Mouse (Mus musculus): ENCODE results near the gene Psmd11. TPM values are rescaled to one million over a fixed set of nuclear protein-coding genes. Genes with fewer than 3 reads are reported as not detected.
"Not testable (repeated sequence)": the region's sequence is repeated elsewhere in the genome, so short reads cannot be mapped to it uniquely, and the experiment has no call there.

Gene Psmd11
- polyA plus RNA-seq, 1 experiment from 2014 or later: 293 TPM

DNA sequence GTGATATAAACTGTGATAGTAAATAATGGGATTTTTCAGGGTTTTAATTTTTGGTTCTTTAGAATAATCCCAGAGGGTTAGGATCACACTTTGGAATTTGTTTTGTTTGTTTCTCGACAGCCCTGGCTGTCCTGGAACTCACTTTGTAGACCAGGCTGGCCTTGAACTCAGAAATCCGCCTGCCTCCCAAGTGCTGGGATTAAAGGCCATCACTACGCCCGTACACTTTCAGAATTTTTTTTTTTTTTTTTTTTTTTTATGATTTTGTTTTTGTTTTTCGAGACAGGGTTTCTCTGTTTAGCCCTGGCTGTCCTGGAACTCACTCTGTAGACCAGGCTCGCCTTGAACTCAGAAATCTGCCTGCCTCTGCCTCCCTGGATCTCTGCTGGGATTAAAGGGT lies 20.5 kb upstream of the Psmd11 start:
- not testable (repeated sequence) for H3K9ac ChIP-seq; ATAC-seq (ENCODE audit: low read depth); H3K4me1 ChIP-seq (replicated peaks); H3K4me3 ChIP-seq; H3K27ac ChIP-seq (replicated peaks); H3K27me3 ChIP-seq; H3K4me2 ChIP-seq; H3K9me3 ChIP-seq
- 99% methylated on average over 6 of the region's 6 CpGs for WGBS
- H3K36me3 ChIP-seq: peaks cover 73% of the 10 kb centered on the region

GRCm38 (mm10) chr11:80410377-80410776 lies 18.0 kb upstream of the Psmd11 start:
- no peak overlapping the region for H3K9ac ChIP-seq
- WGBS: 90% methylated on average over 2 of the region's 2 CpGs
- no peak overlapping the region for H3K4me2 ChIP-seq
- ATAC-seq (ENCODE audit: low read depth): no peak
- no peaks in the 10 kb centered on the region for H3K9me3 ChIP-seq
- H3K4me3 ChIP-seq: no peak overlapping the region
- H3K27me3 ChIP-seq: no peaks in the 10 kb centered on the region
- no peaks in the 10 kb centered on the region for H3K4me1 ChIP-seq (replicated peaks)
- H3K27ac ChIP-seq (replicated peaks): no peak overlapping the region
- H3K36me3 ChIP-seq: peaks cover 72% of the 10 kb centered on the region

GRCm38 (mm10) chr11:80417085-80417484 lies 11.3 kb upstream of the Psmd11 start:
- Histone ChIP-seq H3K27me3 (no peaks in the 10 kb centered on the region), H3K4me3 (no peak overlapping the region), H3K27ac (replicated peaks) (no peak overlapping the region), H3K9ac (no peak overlapping the region), H3K36me3 (peaks cover 32% of the 10 kb centered on the region), H3K4me1 (replicated peaks) (no peaks in the 10 kb centered on the region), H3K9me3 (peaks cover 11% of the 10 kb centered on the region; the same call in 1 of the 2 replicates), H3K4me2 (no peak overlapping the region)
- 93% methylated on average over 5 of the region's 5 CpGs for WGBS
- ATAC-seq (ENCODE audit: low read depth): no peak

GRCm38 (mm10) chr11:80419743-80420142 lies 8.7 kb upstream of the Psmd11 start:
- H3K27ac ChIP-seq (replicated peaks): no peak overlapping the region
- peaks cover 11% of the 10 kb centered on the region; the same call in 1 of the 2 replicates for H3K9me3 ChIP-seq
- no peak for ATAC-seq (ENCODE audit: low read depth)
- H3K4me1 ChIP-seq (replicated peaks): no peaks in the 10 kb centered on the region
- no peak overlapping the region for H3K4me3 ChIP-seq
- H3K36me3 ChIP-seq: peaks cover 23% of the 10 kb centered on the region
- no peak overlapping the region for H3K4me2 ChIP-seq
- H3K27me3 ChIP-seq: no peaks in the 10 kb centered on the region
- H3K9ac ChIP-seq: no peak overlapping the region
- WGBS: 84% methylated on average over 1 of the region's 1 CpGs

GRCm38 (mm10) chr11:80420202-80420984 lies 8.0 kb upstream of the Psmd11 start:
- Histone ChIP-seq H3K4me1 (replicated peaks) (no peaks in the 10 kb centered on the region), H3K27ac (replicated peaks) (no peak overlapping the region), H3K4me2 (no peak overlapping the region), H3K9ac (no peak overlapping the region), H3K36me3 (peaks cover 16% of the 10 kb centered on the region), H3K4me3 (no peak overlapping the region), H3K27me3 (no peaks in the 10 kb centered on the region), H3K9me3 (peaks cover 11% of the 10 kb centered on the region; the same call in 1 of the 2 replicates)
- no peak for ATAC-seq (ENCODE audit: low read depth)
- 69% methylated on average over 2 of the region's 2 CpGs for WGBS

GRCm38 (mm10) chr11:80421421-80422047 lies 6.9 kb upstream of the Psmd11 start:
- H3K27ac ChIP-seq (replicated peaks): no peak overlapping the region
- no peaks in the 10 kb centered on the region for H3K4me1 ChIP-seq (replicated peaks)
- peaks cover 9% of the 10 kb centered on the region for H3K36me3 ChIP-seq
- no peaks in the 10 kb centered on the region for H3K27me3 ChIP-seq
- no peak overlapping the region for H3K9ac ChIP-seq
- no peak for ATAC-seq (ENCODE audit: low read depth)
- 87% methylated on average over 7 of the region's 7 CpGs for WGBS
- peaks cover 7% of the 10 kb centered on the region; the same call in 1 of the 2 replicates for H3K9me3 ChIP-seq
- no peak overlapping the region for H3K4me3 ChIP-seq
- no peak overlapping the region for H3K4me2 ChIP-seq

- Histone ChIP-seq H3K36me3 (no peaks in the 10 kb centered on the region), H3K4me3 (no peak overlapping the region), H3K9me3 (no peaks in the 10 kb centered on the region), H3K4me1 (replicated peaks) (peaks cover 9% of the 10 kb centered on the region), H3K27ac (replicated peaks) (no peak overlapping the region), H3K9ac (no peak overlapping the region), H3K4me2 (no peak overlapping the region), H3K27me3 (no peaks in the 10 kb centered on the region)
- no peak for ATAC-seq (ENCODE audit: low read depth)
- 90% methylated on average over 2 of the region's 2 CpGs for WGBS
These were observed 3.7 kb upstream of the Psmd11 start for GRCm38 (mm10) chr11:80424691-80425090.

DNA sequence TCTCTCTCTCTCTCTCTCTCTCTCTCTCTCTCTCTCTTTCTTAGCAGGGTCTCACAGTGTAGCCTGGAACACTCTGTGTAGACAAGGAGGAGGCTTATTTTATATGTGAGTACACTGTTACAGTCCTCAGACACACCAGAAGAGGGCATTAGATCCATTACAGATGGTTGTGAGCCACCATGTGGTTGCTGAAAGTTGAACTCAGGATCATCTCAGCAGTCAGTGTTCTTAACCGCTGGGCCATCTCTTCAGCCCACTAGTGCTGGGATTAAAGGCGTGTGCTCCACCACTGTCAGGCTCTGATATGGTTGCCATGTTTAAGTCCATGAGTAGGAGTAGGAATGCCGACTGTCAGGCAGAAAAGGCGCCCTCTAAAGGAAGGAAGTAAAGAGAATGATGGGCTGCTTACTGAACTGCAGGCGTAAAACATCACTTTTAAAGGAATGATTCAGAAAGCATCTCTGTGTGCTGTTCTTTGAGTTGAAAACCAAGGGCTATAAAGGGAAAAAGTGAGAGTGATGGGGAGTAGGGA lies 3.1 kb upstream of the Psmd11 start:
- Histone ChIP-seq H3K27me3 (no peaks in the 10 kb centered on the region), H3K36me3 (no peaks in the 10 kb centered on the region), H3K9ac (no peak overlapping the region), H3K4me3 (no peak overlapping the region), H3K27ac (replicated peaks) (no peak overlapping the region), H3K4me2 (no peak overlapping the region), H3K4me1 (replicated peaks) (peaks cover 14% of the 10 kb centered on the region), H3K9me3 (no peaks in the 10 kb centered on the region)
- ATAC-seq (ENCODE audit: low read depth): no peak
- 60% methylated on average over 5 of the region's 5 CpGs for WGBS

- WGBS: 81% methylated on average over 16 of the region's 16 CpGs
- H3K4me3 ChIP-seq; H3K27ac ChIP-seq (replicated peaks); H3K9me3 ChIP-seq; H3K36me3 ChIP-seq; H3K27me3 ChIP-seq; ATAC-seq (ENCODE audit: low read depth); H3K4me2 ChIP-seq; H3K9ac ChIP-seq: not testable (repeated sequence)
- peaks cover 16% of the 10 kb centered on the region for H3K4me1 ChIP-seq (replicated peaks)
These were observed 2.2 kb upstream of the Psmd11 start for GRCm38 (mm10) chr11:80426029-80426813.

DNA sequence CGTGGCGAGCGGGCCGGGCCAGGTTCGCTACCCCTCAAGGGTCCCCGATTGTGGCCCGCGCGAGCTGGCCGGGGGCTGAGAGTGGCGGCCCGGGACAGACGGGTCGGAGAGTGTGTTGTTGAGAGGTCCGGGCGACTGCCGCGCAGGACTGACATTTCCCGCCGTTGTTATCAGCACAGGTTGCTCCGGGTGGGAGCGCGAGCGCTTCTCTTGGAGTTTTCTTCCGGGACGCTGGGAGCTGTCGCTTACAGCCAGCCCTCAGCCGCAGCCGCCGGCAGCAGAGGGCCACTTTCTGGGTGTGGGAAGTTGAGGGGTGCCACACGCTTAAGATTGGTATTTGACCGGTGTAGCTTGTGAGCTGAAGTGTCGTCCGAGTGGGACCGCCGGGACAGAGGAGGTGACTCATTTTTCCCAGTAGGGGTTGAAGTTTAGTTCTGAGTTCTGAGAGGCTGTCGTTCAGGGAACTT lies 627 bp downstream of the Psmd11 start:
- Histone ChIP-seq H3K9me3 (no peaks in the 10 kb centered on the region), H3K4me1 (replicated peaks) (peaks cover 16% of the 10 kb centered on the region), H3K36me3 (peaks cover 23% of the 10 kb centered on the region), H3K4me2 (peak overlapping the region; percentile 89), H3K9ac (peak overlapping the region; percentile 94), H3K27me3 (no peaks in the 10 kb centered on the region), H3K4me3 (peak overlapping the region; percentile 96), H3K27ac (replicated peaks) (peak overlapping the region; percentile 92)
- under 1% methylated on average over 37 of the region's 37 CpGs for WGBS
- no peak; the same call in 1 of the 2 replicates for ATAC-seq (ENCODE audit: low read depth)

GRCm38 (mm10) chr11:80429500-80430166 lies 1.2 kb downstream of the Psmd11 start:
- H3K36me3 ChIP-seq: peaks cover 26% of the 10 kb centered on the region

More at GRCm38 (mm10) chr11:80429500-80430166, 1.2 kb downstream of the Psmd11 start:
- 64% methylated on average over 14 of the region's 14 CpGs for WGBS
- Histone ChIP-seq H3K4me1 (replicated peaks) (peaks cover 16% of the 10 kb centered on the region), H3K27me3 (no peaks in the 10 kb centered on the region), H3K4me3 (peak overlapping the region; percentile 96), H3K4me2 (peak overlapping the region; percentile 89), H3K9ac (peak overlapping the region; percentile 94), H3K27ac (replicated peaks) (no peak overlapping the region), H3K9me3 (no peaks in the 10 kb centered on the region)
- no peak for ATAC-seq (ENCODE audit: low read depth)

All from neural tube, embryonic 13.5 days (tissue).